11 mouse cellular contexts compared by ENCODE assay signal in the genomic region with DNA sequence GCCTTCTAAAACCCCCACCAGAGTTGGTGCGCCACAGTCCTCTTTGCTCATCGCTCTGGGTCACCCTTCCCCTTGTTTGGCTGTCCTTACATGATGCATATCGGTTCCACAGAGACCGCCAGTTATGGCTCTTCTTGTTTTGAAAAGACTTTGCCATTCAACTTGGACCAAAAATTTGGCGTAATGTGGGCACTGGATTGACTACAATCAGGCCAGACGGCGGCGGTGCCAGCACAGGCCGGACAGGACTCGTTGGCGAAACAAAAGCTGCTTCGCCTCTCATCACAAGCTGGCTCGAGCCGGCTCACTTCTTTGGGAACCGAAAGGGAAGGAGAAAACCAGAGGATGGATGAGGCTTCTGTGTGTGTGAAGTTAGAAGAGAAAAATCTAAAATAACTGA.
A peak's percentile ranks its signal among the peaks of the same experiment; 100 is the strongest.
DNase-seq lines count a peak whose midpoint lies in the region; ATAC-seq lines count a peak whose summit lies in the region.
"Had no signal": no experiment of that assay in that cellular context is flagged by ENCODE, and none has a peak within 500 bp of the region (broad histone marks: within the 10 kb centered on the region; RNA-seq: fewer than 3 reads in every experiment).

No protein-coding gene starts in this region.

- H3K36me3 ChIP-seq in midbrain, embryonic 14.5 days (ENCODE audit: control insufficient read depth, insufficient read depth, low read length): no peaks in the 10 kb centered on the region
- no peaks in the 10 kb centered on the region for H3K36me3 ChIP-seq in midbrain, embryonic 10.5 days
- H3K36me3 ChIP-seq: liver, embryonic 15.5 days had no signal

- 90% methylated on average over 15 of the region's 15 CpGs for WGBS in midbrain, embryonic 14.5 days
- WGBS in midbrain, embryonic 10.5 days: 91% methylated on average over 15 of the region's 15 CpGs

- 0 out of 2 replicates have a peak overlapping the region, but pooled peaks have one; percentile 41 for H3K27ac ChIP-seq in midbrain, embryonic 14.5 days (replicated peaks; ENCODE audit: low read depth, low read length)
- no peak overlapping the region for H3K27ac ChIP-seq in midbrain, embryonic 10.5 days (replicated peaks)
- H3K27ac ChIP-seq: liver, embryonic 15.5 days had no signal

- H3K27me3 ChIP-seq in midbrain, embryonic 14.5 days (ENCODE audit: control insufficient read depth, insufficient read depth, low read length): no peaks in the 10 kb centered on the region
- H3K27me3 ChIP-seq in midbrain, embryonic 10.5 days (ENCODE audit: low read depth, poor library complexity, severe bottlenecking): no peaks in the 10 kb centered on the region
- H3K27me3 ChIP-seq: liver, embryonic 15.5 days had no signal

- no peaks in the 10 kb centered on the region for H3K9me3 ChIP-seq in midbrain, embryonic 14.5 days (ENCODE audit: control insufficient read depth, low read length)
- no peaks in the 10 kb centered on the region for H3K9me3 ChIP-seq in midbrain, embryonic 10.5 days (replicated peaks)
- H3K9me3 ChIP-seq: liver, embryonic 15.5 days had no signal

- H3K4me3 ChIP-seq in midbrain, embryonic 14.5 days (replicated peaks; ENCODE audit: low read depth, low read length): no peak overlapping the region
- H3K4me3 ChIP-seq in midbrain, embryonic 10.5 days: no peak overlapping the region
- H3K4me3 ChIP-seq: liver, embryonic 15.5 days had no signal

- 0 out of 2 replicates have a peak, but pooled peaks cover 12% of the 10 kb centered on the region for H3K4me1 ChIP-seq in midbrain, embryonic 14.5 days (ENCODE audit: control insufficient read depth, insufficient read depth, low read length)
- H3K4me1 ChIP-seq in midbrain, embryonic 10.5 days: peaks cover 12% of the 10 kb centered on the region
- H3K4me1 ChIP-seq: liver, embryonic 15.5 days had no signal

- peak; percentile 76 for ATAC-seq in frontal cortex, adult (ENCODE audit: low TSS enrichment)
- ATAC-seq in midbrain, embryonic 14.5 days (ENCODE audit: low FRiP score, low TSS enrichment): no peak

- no peak overlapping the region for H3K9ac ChIP-seq in midbrain, embryonic 14.5 days (replicated peaks; ENCODE audit: low read length)
- H3K9ac ChIP-seq: liver, embryonic 15.5 days had no signal

- DNase-seq in frontal cortex, postnatal 14 days (ENCODE audit: low spot score in 2 of 2): no peak
- DNase-seq in midbrain, embryonic 14.5 days: no peak
- no peak for DNase-seq in midbrain, embryonic 10.5 days (ENCODE audit: low spot score)
- peak; percentile 34 to 35 for DNase-seq in cerebellum, adult 18-20 months
- peak; percentile 26 to 71 for DNase-seq in layer of hippocampus, postnatal 14 days (ENCODE audit: low spot score in 2 of 2)
- no peak for DNase-seq in natural killer cell, adult 2 months (ENCODE audit: low spot score in 2 of 2)
- DNase-seq in spleen, postnatal 36 days (ENCODE audit: low spot score in 2 of 2): no peak
- DNase-seq: kidney, adult 9 months; thymus, postnatal 25 days had no signal

- no peak overlapping the region for H3K4me2 ChIP-seq in midbrain, embryonic 14.5 days (ENCODE audit: low read length)
- H3K4me2 ChIP-seq: liver, embryonic 15.5 days had no signal

Comparison
In these comparisons a context has a peak if more than half of its experiments do, and no peak if none do; other contexts are left out.
1. DNase-seq: peak in cerebellum, adult 18-20 months (2 of 2) and layer of hippocampus, postnatal 14 days (2 of 2); none in frontal cortex, postnatal 14 days (0 of 2), midbrain, embryonic 14.5 days (single experiment), midbrain, embryonic 10.5 days (single experiment), natural killer cell, adult 2 months (0 of 2) and spleen, postnatal 36 days (0 of 2).